Mouse (Mus musculus) left cerebral cortex, postnatal 14 days (tissue): ENCODE measurements around the gene Plekhg4. TPM values are rescaled to one million over a fixed set of nuclear protein-coding genes. Genes with fewer than 3 reads are reported as not detected.

Experiments
- DNase-seq, 2 experiments: peaks; one replicate each; pipeline ENCODE4 v3.0.0; 2021 to 2022; ENCODE audit warnings: low spot score in 2 of 2, mixed read lengths in 1 of 2
- intact Hi-C: fragments of 180-260 bp; cut with DNase I; formaldehyde crosslinking; loops from one replicate; pipeline ENCODE4 v1.15.1; 2025
- total RNA-seq, 2 experiments: library from RNA; stranded (reverse); gene quantifications; 2 replicates each; pipeline ENCODE4 v1.2.3; 2021

Plekhg4 gene
- total RNA-seq, 2 experiments from 2014 or later, result 1.7 to 4.9 TPM

- intact Hi-C loops, result no loop called here
- DNase-seq, result no peak
Measured at GRCm38 (mm10) chr8:105389096-105389495, 16.0 kb downstream of the Plekhg4 start.

DNA sequence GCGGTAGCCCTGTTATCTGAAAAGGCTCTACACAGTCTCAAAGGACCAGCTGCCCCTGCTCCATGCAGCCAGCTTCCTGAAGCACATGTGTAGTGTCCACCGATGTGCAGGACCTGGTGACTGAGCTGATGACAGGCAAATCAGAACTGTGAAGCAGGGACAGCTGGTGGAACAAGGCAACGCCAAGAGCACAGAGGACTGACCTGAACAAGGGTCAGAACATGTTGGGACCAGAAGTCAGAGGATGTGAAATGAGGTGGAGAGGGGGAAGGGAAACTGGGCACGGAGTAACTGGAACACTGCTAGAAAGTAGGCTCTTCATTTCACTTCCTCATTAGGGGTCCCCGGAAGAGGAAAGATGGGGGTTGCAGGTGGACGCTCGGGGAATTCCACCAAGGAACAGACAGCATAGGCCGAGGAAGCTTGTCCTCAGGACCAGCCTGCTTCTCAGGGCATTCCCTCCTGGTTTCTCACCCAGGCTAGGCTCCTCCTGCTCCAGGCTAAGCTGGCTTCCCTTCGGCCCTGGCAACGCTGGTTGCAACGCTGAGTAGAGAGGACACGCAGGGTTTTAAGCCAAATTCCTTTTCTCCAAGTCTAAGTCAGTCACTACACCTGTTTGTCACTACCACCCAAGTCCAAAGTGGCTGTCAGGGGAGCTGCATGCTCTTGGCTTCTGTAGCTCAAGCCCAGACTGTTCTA, 20.2 kb downstream of the Plekhg4 start:
- no peak for DNase-seq
- intact Hi-C loops, result no loop called here

DNA sequence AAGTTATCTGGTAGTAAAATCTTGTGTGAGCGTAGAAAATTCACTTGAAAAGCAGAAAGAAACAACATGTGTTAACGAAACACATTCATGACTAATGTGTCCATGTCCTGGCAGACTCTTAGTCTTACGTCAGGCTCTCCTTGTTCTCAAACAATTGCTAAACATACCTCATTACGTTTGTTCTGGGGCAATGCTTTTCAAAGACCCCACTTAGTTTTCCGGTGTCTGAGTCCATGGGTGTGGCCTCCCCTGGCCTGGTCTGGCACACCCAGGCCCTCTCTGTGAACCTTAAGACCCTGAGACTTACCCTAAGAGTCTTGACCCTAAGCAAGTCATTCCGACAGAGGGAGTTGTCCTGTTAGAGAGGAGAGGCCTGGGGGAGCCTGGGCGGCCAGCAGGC, 20.8 kb downstream of the Plekhg4 start:
- intact Hi-C loops, result no loop called here
- DNase-seq, result no peak

GRCm38 (mm10) chr8:105397747-105398146, 24.7 kb downstream of the Plekhg4 start:
- peak; percentile 63 to 69 for DNase-seq
- intact Hi-C loops, result no loop called here

GRCm38 (mm10) chr8:105400016-105400415, 26.9 kb downstream of the Plekhg4 start:
- no peak for DNase-seq
- intact Hi-C loops, result no loop called here

- no peak for DNase-seq
- intact Hi-C loops, result no loop called here
Measured at GRCm38 (mm10) chr8:105403467-105403866, 30.4 kb downstream of the Plekhg4 start.

- no peak for DNase-seq
- intact Hi-C loops, result no loop called here
Measured at GRCm38 (mm10) chr8:105404496-105404895, 31.4 kb downstream of the Plekhg4 start.

GRCm38 (mm10) chr8:105406416-105406815, 33.3 kb downstream of the Plekhg4 start:
- intact Hi-C loops, result no loop called here
- DNase-seq, result peak; percentile 30 to 38

GRCm38 (mm10) chr8:105408331-105408730, 35.3 kb downstream of the Plekhg4 start:
- intact Hi-C loops, result no loop called here

GRCm38 (mm10) chr8:105409947-105410346, 36.9 kb downstream of the Plekhg4 start:
- DNase-seq, result no peak
- intact Hi-C loops, result no loop called here

More at GRCm38 (mm10) chr8:105408331-105408730, 35.3 kb downstream of the Plekhg4 start:
- no peak for DNase-seq

GRCm38 (mm10) chr8:105413391-105413790, 40.3 kb downstream of the Plekhg4 start, which contains the start of the genes Kctd19 and Lrrc36:
Gene Kctd19, minus strand, starts transcription at chr8:105413502.
Gene Lrrc36, plus strand, starts transcription at chr8:105413571.
- no peak for DNase-seq
- intact Hi-C loops, result no loop called here

GRCm38 (mm10) chr8:105418992-105419391, 45.9 kb downstream of the Plekhg4 start:
- intact Hi-C loops, result no loop called here
- no peak for DNase-seq

GRCm38 (mm10) chr8:105419800-105420199, 46.7 kb downstream of the Plekhg4 start:
- intact Hi-C loops, result no loop called here

GRCm38 (mm10) chr8:105422006-105422405, 48.9 kb downstream of the Plekhg4 start:
- DNase-seq, result no peak
- intact Hi-C loops, result no loop called here

More at GRCm38 (mm10) chr8:105419800-105420199, 46.7 kb downstream of the Plekhg4 start:
- no peak for DNase-seq

- no peak for DNase-seq
- intact Hi-C loops, result no loop called here
Measured at GRCm38 (mm10) chr8:105426878-105427277, 53.8 kb downstream of the Plekhg4 start.

DNA sequence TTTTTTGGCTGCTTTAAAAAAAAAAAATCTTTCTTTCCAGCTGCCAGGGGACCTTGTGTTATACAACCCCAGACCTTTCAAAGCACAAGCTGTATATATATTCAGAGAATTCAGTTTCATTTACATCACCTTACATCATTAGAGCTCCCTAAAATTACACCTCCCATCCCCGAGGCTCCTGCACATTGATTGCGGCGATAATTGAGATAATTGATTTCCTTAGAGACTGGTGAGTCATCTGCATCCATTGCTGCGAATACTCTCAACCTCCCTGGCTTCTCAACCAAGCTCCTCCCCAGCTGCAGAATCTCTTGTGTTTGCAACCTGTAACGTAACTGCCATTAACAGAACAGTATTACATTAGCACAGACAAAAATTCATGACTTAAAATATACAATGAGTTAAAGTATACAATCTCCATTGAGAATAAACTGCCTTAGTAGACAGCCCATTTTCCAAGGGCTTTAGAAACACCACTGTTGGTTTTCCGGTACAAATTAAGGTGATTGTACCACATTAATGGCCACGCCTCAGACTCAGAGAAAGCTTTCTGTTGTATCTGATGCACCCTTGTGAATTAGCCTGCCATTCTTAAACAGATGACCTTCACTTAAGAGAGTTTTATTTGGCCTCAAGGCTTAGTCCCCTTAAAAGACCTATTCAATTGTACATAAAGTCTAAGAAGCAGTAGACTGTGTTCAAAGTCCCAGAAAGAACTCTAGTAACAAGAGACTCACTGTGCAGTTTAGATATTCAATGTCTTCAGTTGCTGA, 58.9 kb downstream of the Plekhg4 start:
- intact Hi-C loops, result no loop called here
- no peak for DNase-seq

Other genes with a start within 250 kb of the Plekhg4 start
- not detected for gene Ces4a, start 241.5 kb upstream of the Plekhg4 start, total RNA-seq
- 10 to 100 TPM; 20.7 to 23.1 TPM for gene Cbfb, start 202.6 kb upstream of the Plekhg4 start, total RNA-seq
- 10 to 100 TPM; 31.7 to 32.1 TPM for gene D230025D16Rik, start 148.1 kb upstream of the Plekhg4 start, total RNA-seq
- gene B3gnt9, start 118.1 kb upstream of the Plekhg4 start, total RNA-seq, result 1 to 10 TPM; 2.6 to 4.8 TPM
- 1 to 10 TPM; 6.7 to 7.9 TPM for gene Tradd, start 108.7 kb upstream of the Plekhg4 start, total RNA-seq
- gene Fbxl8, start 108.6 kb upstream of the Plekhg4 start, total RNA-seq, result under 1 TPM; 0.80 to 0.83 TPM
- gene Hsf4, start 103.5 kb upstream of the Plekhg4 start, total RNA-seq, result 1 to 10 TPM; 1.5 to 2.3 TPM
- 1 to 10 TPM; 4.5 to 5.1 TPM for gene Nol3, start 97.1 kb upstream of the Plekhg4 start, total RNA-seq
- 10 to 100 TPM; 31.7 to 38.2 TPM for gene 4931428F04Rik, start 83.4 kb upstream of the Plekhg4 start, total RNA-seq
- gene Exoc3l, start 77.2 kb upstream of the Plekhg4 start, total RNA-seq, result 1 to 10 TPM; 1.7 to 2.0 TPM
- 10 to 100 TPM; 31.5 to 32.1 TPM for gene E2f4, start 75.6 kb upstream of the Plekhg4 start, total RNA-seq
- under 1 TPM; 0.31 to 0.91 TPM for gene Elmo3, start 67.7 kb upstream of the Plekhg4 start, total RNA-seq
- 1 to 10 TPM; 5.1 to 6.9 TPM for gene Lrrc29, start 47.0 kb upstream of the Plekhg4 start, total RNA-seq
- gene Tmem208, start 46.9 kb upstream of the Plekhg4 start, total RNA-seq, result 10 to 100 TPM; 42.2 to 43.1 TPM
- 1 to 10 TPM; 2.8 to 2.9 TPM for gene Fhod1, start 25.3 kb upstream of the Plekhg4 start, total RNA-seq
- 10 to 100 TPM; 25.0 to 35.1 TPM for gene Slc9a5, start 24.4 kb upstream of the Plekhg4 start, total RNA-seq
- gene Kctd19, start 40.2 kb downstream of the Plekhg4 start, total RNA-seq, result not detected
- gene Lrrc36, start 40.3 kb downstream of the Plekhg4 start, total RNA-seq, result under 1 TPM in 1 of 2 experiments, not detected in 1; 0.40 TPM
- 10 to 100 TPM; 41.2 to 49.7 TPM for gene Tppp3, start 98.3 kb downstream of the Plekhg4 start, total RNA-seq
- 10 to 100 TPM; 26.8 to 27.5 TPM for gene Zdhhc1, start 123.6 kb downstream of the Plekhg4 start, total RNA-seq
- gene Hsd11b2, start 145.5 kb downstream of the Plekhg4 start, total RNA-seq, result not detected
- 100 to 1,000 TPM; 347 to 370 TPM for gene Atp6v0d1, start 192.8 kb downstream of the Plekhg4 start, total RNA-seq
- 10 to 100 TPM; 81.0 to 81.3 TPM for gene Ripor1, start 232.0 kb downstream of the Plekhg4 start, total RNA-seq